Mouse (Mus musculus) ES-Bruce4 (cell line): ENCODE results near the gene Miga2. TPM values are rescaled to one million over a fixed set of nuclear protein-coding genes. Genes with fewer than 3 reads are reported as not detected.

Source experiments
- H3K27ac ChIP-seq: 2 replicates; pipeline ENCODE4 v1.5.1; 2012; ENCODE audit warnings: low read length, inconsistent platforms; ENCODE audit not compliant: insufficient read depth
- H3K27me3 ChIP-seq: 2 replicates; pipeline ENCODE4 v1.6.1; 2012; ENCODE audit warnings: mild to moderate bottlenecking, low read length, inconsistent platforms; ENCODE audit not compliant: control insufficient read depth, poor library complexity, insufficient read depth, severe bottlenecking
- H3K36me3 ChIP-seq: 2 replicates; pipeline ENCODE4 v1.6.1; 2012; ENCODE audit warnings: inconsistent platforms, mild to moderate bottlenecking, low read length, moderate library complexity; ENCODE audit not compliant: control insufficient read depth, poor library complexity, insufficient read depth, severe bottlenecking
- H3K4me1 ChIP-seq: one replicate; pipeline ENCODE4 v1.8.1; 2011; ENCODE audit warnings: low read length; ENCODE audit not compliant: control insufficient read depth, insufficient read depth
- H3K4me3 ChIP-seq: 2 replicates; pipeline ENCODE4 v1.5.1; 2011; ENCODE audit warnings: low read depth, mild to moderate bottlenecking, low read length
- H3K9ac ChIP-seq: 2 replicates; pipeline ENCODE4 v1.6.1; 2012; ENCODE audit warnings: low read depth, mild to moderate bottlenecking, inconsistent platforms; ENCODE audit not compliant: poor library complexity, severe bottlenecking
- H3K9me3 ChIP-seq: replicated peaks from 2 replicates; pipeline ENCODE4 v1.6.1; 2012; ENCODE audit warnings: mild to moderate bottlenecking, low read length, inconsistent platforms; ENCODE audit not compliant: control insufficient read depth, poor library complexity, insufficient read depth, severe bottlenecking
- CTCF ChIP-seq: IDR thresholded peaks from one replicate; pipeline ENCODE4 v1.8.1; 2011; ENCODE audit warnings: low read depth, low read length
- EP300 ChIP-seq: IDR thresholded peaks from 2 replicates; pipeline ENCODE4 v1.6.1; 2011; ENCODE audit warnings: low read depth, low read length; ENCODE audit not compliant: insufficient read depth
- POLR2A ChIP-seq: IDR thresholded peaks from one replicate; pipeline ENCODE4 v1.8.1; 2011; ENCODE audit warnings: low read length; ENCODE audit not compliant: insufficient read depth
- polyA plus RNA-seq: library from polyadenylated mRNA; stranded (reverse); fragments of >200 nt; gene quantifications from 2 replicates; pipeline ENCODE4 v1.2.4, GENCODE M21; 2011; ENCODE audit warnings: low read depth; ENCODE audit not compliant: missing spikeins, insufficient read depth, insufficient read length

Gene Miga2
- polyA plus RNA-seq, 1 experiment = 18.6 TPM

DNA sequence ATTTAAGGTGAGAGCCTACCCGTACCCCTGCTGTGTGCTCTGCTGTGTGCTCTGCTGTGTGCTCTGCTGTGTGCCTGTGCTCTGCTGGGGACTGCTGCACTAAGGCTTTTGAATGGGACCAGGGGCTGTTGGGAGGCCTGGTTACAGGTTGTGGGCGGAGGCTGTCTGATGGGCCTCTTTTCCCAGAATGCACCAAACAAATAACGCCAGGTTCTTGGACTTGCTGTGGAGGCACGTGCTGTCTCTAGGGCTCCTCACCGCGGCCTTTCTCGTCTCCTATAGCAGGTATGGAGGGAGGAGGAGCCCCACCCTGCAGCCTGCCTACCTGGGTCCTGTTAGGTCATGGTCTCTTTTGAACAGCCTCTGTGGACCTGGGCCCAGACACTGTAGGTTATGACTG is 32.2 kb downstream of the Miga2 start:
- H3K36me3 ChIP-seq = no peaks in the 10 kb centered on the region
- no peak overlapping the region for H3K27ac ChIP-seq
- H3K9me3 ChIP-seq = no peaks in the 10 kb centered on the region
- peak overlapping the region; percentile 20 for H3K4me3 ChIP-seq
- no peak overlapping the region for H3K9ac ChIP-seq
- H3K4me1 ChIP-seq = peaks cover 16% of the 10 kb centered on the region
- H3K27me3 ChIP-seq = no peaks in the 10 kb centered on the region
- TF ChIP-seq CTCF (no peak), EP300 (0 out of 2 replicates have a peak, but pooled peaks have one; percentile 19), POLR2A (peak; percentile 33)

DNA sequence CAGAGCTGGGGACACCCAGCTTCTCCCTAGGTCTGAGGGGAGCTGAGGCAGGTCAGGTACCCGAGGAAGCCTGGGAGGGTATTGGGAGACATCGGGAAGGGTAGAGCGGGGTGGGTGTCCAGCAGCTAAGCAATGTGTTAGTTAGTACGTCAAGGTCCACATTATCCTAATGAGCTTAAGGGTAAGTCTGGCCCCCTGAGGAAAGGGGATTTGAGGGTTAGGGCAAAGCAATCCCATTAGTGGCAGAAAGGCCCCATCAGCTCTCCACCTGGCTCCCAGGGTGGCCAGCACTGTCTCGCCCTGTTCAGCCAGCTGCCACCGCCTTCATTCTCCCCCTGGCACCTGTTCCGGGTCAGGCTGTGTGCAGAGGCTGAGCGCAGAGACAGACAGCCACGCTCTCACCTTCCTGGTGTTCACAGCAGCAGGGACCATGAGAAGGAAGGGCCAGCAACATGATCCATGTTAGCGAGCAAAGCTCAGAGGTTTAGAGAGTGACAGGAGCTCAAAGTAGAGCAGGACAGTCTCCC is 34.0 kb downstream of the Miga2 start:
- Histone ChIP-seq H3K4me3 (no peak overlapping the region), H3K27me3 (no peaks in the 10 kb centered on the region), H3K9me3 (no peaks in the 10 kb centered on the region), H3K9ac (no peak overlapping the region), H3K27ac (peak overlapping the region; percentile 82; the same call in 1 of the 2 replicates), H3K4me1 (peaks cover 16% of the 10 kb centered on the region), H3K36me3 (no peaks in the 10 kb centered on the region)
- no peak for TF ChIP-seq CTCF
- TF ChIP-seq EP300 = no peak
- no peak for TF ChIP-seq POLR2A

DNA sequence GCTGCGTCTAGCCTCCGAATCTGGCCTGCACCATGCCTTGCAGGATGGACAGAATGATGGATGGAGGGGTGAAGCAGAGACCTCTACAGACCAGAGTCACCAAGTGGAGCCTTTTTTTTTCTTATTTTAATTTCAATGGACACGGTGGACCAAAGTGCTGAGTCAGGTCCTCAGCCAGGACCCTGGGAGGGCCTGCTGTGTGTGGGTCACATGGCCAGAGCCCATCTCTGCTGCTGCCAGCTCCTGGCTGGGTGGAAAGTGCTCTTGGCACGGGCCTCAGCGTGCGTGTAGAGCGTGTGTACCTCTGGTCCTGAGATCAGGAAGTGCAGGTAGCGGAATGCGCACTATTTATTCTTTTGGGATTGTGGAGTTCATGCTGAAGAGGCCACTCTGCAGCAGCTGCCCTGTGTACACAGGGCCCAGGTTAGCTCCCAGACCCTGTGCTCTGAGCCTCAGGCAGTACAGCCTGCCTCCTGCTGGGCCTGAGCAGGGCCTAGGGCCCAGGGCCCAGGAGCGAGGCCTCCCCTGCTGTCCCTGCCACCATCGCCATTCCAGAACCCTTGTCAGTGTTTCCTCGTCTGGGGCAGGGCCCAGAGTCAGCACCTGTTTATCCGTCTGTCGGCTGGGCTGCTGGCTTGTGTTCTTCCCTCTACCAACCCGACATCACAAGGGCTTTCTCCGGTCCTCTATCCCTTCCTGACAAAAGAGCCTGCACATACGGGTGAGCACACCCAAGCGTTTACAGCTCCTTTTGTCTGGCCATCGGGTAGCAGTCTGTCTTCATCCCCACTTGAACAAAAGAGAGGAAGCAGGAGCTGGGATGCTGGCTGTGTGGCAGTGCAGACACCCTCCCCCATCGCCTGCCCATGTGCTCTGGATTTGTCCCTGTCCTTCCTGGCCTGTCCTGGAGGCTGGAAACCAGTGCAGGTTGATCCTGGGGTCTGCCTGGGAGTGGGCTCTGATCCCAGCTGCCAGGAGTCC is 35.4 kb downstream of the Miga2 start:
- peak overlapping the region; percentile 82 for H3K27ac ChIP-seq
- 0 out of 2 replicates have a peak overlapping the region, but pooled peaks have one; percentile 1 for H3K4me3 ChIP-seq
- no peaks in the 10 kb centered on the region for H3K9me3 ChIP-seq
- H3K9ac ChIP-seq = 0 out of 2 replicates have a peak overlapping the region, but pooled peaks have one; percentile 4
- TF ChIP-seq EP300 (peak; percentile 73; the same call in 1 of the 2 replicates), CTCF (no peak), POLR2A (no peak)
- H3K27me3 ChIP-seq = no peaks in the 10 kb centered on the region
- no peaks in the 10 kb centered on the region for H3K36me3 ChIP-seq
- H3K4me1 ChIP-seq = peaks cover 16% of the 10 kb centered on the region

DNA sequence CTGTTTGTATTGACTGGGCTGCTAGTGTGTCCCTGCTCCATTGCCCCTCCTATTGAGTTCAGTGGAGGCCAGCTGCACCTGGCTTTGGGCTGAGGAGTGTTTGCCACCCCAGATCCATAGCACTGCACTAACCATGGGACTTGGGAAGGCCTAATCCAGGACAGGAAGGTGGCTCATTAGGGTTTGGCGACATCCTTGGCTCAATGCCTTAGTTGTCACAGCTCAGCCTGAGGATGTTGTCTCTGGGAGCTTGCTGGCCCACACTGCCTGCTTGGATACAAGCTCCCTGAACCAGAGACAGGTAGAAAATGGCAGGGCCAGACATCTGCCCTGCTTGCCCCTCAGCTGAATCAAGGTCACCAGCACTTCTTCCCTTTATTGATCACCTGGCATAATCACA is 37.5 kb downstream of the Miga2 start:
- Histone ChIP-seq H3K27ac (no peak overlapping the region), H3K27me3 (no peaks in the 10 kb centered on the region), H3K9me3 (no peaks in the 10 kb centered on the region), H3K4me3 (no peak overlapping the region), H3K9ac (no peak overlapping the region), H3K4me1 (peaks cover 17% of the 10 kb centered on the region), H3K36me3 (no peaks in the 10 kb centered on the region)
- TF ChIP-seq POLR2A (no peak), EP300 (no peak), CTCF (no peak)

DNA sequence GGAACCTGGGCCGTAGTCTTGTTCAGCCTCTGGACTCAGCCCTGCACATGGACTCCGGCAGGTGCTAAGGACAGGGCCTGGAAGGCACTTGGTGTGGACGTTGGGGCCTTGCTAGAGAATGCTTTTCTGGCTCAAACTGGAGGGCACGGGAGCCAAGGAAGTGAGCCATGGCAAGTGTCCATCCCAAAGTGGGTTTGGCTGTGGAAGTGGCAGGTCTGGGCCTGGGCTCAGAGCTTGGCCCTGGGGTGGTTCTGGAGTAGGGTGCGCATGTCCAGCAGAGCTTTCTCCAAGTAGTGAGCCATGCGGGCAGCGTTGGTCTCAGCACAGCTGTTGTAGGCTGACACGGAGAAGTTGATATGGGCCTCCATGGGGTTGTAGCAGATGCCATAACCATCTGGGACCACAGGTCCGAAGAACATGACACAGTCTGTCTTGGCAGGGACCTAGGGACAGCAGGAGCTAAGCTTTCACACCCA is 38.4 kb downstream of the Miga2 start:
- Histone ChIP-seq H3K4me3 (no peak overlapping the region), H3K27ac (no peak overlapping the region), H3K27me3 (no peaks in the 10 kb centered on the region), H3K9me3 (no peaks in the 10 kb centered on the region), H3K4me1 (peaks cover 12% of the 10 kb centered on the region), H3K9ac (no peak overlapping the region), H3K36me3 (no peaks in the 10 kb centered on the region)
- TF ChIP-seq EP300 = no peak
- TF ChIP-seq CTCF = no peak
- TF ChIP-seq POLR2A = no peak
